Mouse (Mus musculus) gastrocnemius, adult 8-10 months (tissue): Measurements from ENCODE around the gene Il4ra. TPM values are rescaled to one million over a fixed set of nuclear protein-coding genes. Genes with fewer than 3 reads are reported as not detected.

Experiments used
- DNase-seq, 2 experiments: peaks; one replicate each; pipeline ENCODE4 v3.0.0; 2022; ENCODE audit warnings: low spot score in 2 of 2
- total RNA-seq, 4 experiments: library from RNA; stranded (reverse); gene quantifications; 2 replicates each; pipeline ENCODE4 v1.2.4; 2022

Gene Il4ra
- total RNA-seq, 4 experiments from 2014 or later = 2.5 to 6.2 (median 3.5) TPM

GRCm38 (mm10) chr7:125571891-125572290, 20.0 kb downstream of the Il4ra start:
- DNase-seq = no peak

GRCm38 (mm10) chr7:125572737-125573136, 20.8 kb downstream of the Il4ra start:
- DNase-seq = no peak

- DNase-seq = no peak
Measured at GRCm38 (mm10) chr7:125573849-125574248, 21.9 kb downstream of the Il4ra start.

- no peak for DNase-seq
Measured at GRCm38 (mm10) chr7:125574832-125575231, 22.9 kb downstream of the Il4ra start.

GRCm38 (mm10) chr7:125575738-125576540, 24.0 kb downstream of the Il4ra start:
- DNase-seq = no peak

- peak in 1 of 2 experiments; percentile 56 for DNase-seq
Measured at GRCm38 (mm10) chr7:125576982-125577381, 25.1 kb downstream of the Il4ra start.

- no peak for DNase-seq
Measured at GRCm38 (mm10) chr7:125577486-125578088, 25.7 kb downstream of the Il4ra start.

GRCm38 (mm10) chr7:125578106-125578505, 26.2 kb downstream of the Il4ra start:
- DNase-seq = no peak

GRCm38 (mm10) chr7:125579545-125580219, 27.8 kb downstream of the Il4ra start:
- DNase-seq = no peak

GRCm38 (mm10) chr7:125580220-125580549, 28.3 kb downstream of the Il4ra start:
- DNase-seq = no peak

- DNase-seq = no peak
Measured at GRCm38 (mm10) chr7:125580625-125581316, 28.9 kb downstream of the Il4ra start.

GRCm38 (mm10) chr7:125581317-125581672, 29.4 kb downstream of the Il4ra start:
- DNase-seq = peak; percentile 79

- no peak for DNase-seq
Measured at GRCm38 (mm10) chr7:125583325-125584004, 31.5 kb downstream of the Il4ra start.

GRCm38 (mm10) chr7:125584005-125584369, 32.1 kb downstream of the Il4ra start:
- no peak for DNase-seq

- DNase-seq = no peak
Measured at GRCm38 (mm10) chr7:125586355-125586754, 34.4 kb downstream of the Il4ra start.

GRCm38 (mm10) chr7:125588721-125589120, 36.8 kb downstream of the Il4ra start:
- DNase-seq = no peak

- no peak for DNase-seq
Measured at GRCm38 (mm10) chr7:125589896-125590295, 38.0 kb downstream of the Il4ra start.

- no peak for DNase-seq
Measured at GRCm38 (mm10) chr7:125593831-125594230, 41.9 kb downstream of the Il4ra start.

- no peak for DNase-seq
Measured at GRCm38 (mm10) chr7:125596406-125596805, 44.5 kb downstream of the Il4ra start.

GRCm38 (mm10) chr7:125597083-125597482, 45.2 kb downstream of the Il4ra start:
- no peak for DNase-seq
